Mouse (Mus musculus) v-Abl transformed pro-B cells (cell line): ENCODE results near the gene H2-Aa.

Experiments used
- in situ Hi-C, 2 experiments: fragments of 400-800 bp; cut with MboI; formaldehyde crosslinking; loops; one replicate each; pipeline ENCODE4 v1.15.1; 2025; ENCODE audit not compliant: unreplicated experiment in 2 of 2

H2-Aa gene

DNA sequence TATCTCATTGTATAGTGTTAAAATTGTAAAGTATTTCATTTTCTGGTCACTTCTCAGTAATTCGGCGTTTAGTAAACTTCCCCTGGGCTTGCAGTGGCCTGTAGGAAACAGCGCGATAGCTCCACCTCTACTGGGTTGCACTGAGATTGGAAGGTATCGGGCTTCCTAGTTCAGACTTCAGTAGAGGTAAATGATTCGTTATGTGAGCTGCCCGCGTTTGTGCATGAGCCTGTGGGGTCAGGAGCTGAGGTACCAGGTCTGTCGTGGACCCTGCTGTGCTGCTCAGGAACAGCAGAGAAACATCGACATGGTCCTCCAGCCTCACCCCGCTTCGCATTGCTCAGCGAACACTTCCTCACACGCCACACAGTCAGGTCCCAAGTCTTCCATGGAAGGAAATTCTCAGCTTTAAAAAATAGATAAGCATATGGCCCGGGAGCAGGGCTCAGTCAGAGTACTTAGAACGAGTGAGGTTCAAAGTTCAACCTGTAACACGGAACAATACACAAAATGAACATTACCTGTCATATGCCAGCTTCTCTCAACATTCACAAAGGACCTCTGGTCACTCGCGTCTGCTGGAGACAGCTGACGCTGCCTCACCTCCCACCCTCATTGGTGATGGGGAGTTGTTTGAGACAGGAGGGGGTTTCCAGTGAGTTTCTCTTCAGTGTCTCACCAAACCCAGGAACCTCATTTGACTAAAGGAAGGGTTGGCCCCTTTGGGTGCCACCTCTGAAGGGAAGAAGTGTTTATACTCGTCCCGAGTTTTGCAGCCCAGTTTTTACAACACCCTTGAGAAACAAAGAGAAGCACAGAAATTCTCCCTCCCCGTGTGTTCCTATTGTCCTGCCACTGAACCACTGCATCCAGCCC is 13.3 kb upstream of the H2-Aa start:
- in situ Hi-C loops: no loop called here

- in situ Hi-C loops: no loop called here
Measured at GRCm38 (mm10) chr17:34300071-34300470, 12.4 kb upstream of the H2-Aa start.

- in situ Hi-C loops: no loop called here
Measured at GRCm38 (mm10) chr17:34299356-34299755, 11.7 kb upstream of the H2-Aa start.

DNA sequence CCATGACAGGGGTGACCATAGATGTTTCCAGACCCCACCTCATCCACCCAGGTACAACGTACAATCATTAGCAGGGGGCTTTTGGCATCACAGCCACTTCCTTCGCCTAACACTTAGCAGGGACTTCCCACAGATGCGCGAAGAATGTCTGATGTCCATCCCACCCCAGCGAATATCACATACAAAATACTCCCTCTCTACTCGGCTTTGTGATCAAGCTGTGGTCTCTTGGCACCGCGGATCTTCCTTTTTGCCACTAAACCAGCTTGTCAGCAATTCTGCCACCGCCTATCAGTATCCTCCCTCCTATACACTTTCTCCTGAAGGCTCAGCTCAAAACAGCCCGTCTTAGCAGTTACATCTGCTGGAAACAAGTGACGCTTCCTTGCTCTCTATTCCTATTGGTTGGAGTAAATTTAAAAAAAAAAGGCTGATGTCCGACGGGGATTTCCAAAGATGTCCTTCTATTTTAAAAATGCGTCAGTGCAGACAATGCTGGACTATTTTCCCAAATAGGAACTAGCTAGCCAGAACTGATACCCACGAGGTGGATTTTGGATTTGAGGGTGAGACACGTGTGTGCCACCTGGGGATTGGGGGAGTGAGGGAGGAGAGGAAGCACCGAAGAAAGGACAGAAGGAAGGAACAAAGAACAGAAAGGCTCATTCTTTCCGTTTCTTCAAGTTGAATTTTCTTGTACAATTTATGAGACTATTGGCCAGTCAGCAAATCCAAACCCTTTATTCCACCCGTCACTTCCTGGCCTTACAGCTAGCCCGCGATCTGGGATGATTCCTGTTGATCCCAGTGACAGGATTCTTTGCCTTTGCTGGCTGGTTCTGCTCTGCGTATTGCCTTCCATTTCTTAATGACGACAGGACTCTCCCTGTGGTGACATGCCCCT is 8.5 kb upstream of the H2-Aa start:
- in situ Hi-C loops: no loop called here

- in situ Hi-C loops: no loop called here
Measured at GRCm38 (mm10) chr17:34295307-34295706, 7.7 kb upstream of the H2-Aa start.

DNA sequence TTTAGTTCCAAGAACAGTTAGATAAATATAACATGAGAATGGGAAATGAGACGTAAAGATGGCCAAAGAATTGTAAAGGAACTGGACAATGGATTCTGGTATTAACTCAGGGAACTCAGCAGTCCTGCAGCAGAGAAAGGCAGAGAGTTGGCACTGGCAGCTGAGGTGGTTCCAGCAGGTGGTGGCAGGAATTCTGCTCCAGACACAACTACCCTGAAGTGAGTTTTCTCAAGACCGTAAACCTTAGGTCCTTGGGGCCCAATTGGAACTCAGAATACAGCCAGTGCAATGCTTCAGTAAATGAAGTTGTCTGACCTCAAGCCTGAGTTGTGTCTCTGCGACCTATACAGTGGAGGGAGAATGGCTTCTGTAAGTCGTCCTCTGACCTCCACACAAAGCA is 6.6 kb upstream of the H2-Aa start:
- in situ Hi-C loops: no loop called here

DNA sequence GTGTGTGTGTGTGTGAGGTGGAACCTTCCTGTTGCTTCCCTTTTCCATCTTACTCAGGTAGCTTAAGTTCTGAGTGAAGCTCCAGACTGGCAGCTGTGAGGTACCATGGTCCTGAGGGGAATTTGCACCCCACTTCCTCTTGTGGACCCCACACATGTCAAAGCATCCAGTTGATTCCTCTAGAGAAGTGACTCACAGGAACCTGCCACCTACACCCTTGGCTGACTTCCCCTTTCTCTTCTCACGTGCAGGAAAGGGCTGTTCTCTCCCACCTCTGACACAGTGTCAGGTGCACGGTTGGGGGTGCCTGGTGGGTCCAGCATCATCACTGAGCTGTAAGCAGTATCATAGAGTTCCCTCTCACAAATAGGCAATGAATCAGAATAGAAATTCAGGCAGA is 5.9 kb upstream of the H2-Aa start:
- in situ Hi-C loops: no loop called here

- in situ Hi-C loops: no loop called here
Measured at GRCm38 (mm10) chr17:34292570-34292969, 4.9 kb upstream of the H2-Aa start.

DNA sequence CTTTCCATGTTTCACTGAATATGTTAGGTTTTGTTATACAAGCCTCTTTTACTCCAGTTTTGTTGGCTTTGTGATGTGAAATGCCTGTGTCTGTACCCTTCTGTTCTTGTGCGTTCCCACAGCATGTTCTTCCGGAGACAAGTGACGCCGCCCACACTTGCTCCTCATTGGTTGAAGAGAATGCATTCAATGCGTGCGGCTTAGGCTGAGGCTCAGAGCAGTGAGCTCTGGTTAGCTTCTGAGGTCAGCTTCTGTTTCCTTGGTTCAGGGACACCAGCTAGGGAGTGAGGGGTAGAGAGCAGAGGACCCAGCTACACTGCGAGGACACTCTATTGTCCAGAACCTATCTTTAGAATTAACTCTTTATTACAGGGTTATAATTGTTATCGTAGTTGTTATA is 4.0 kb upstream of the H2-Aa start:
- in situ Hi-C loops: no loop called here

- in situ Hi-C loops: no loop called here
Measured at GRCm38 (mm10) chr17:34288131-34288530, 508 bp upstream of the H2-Aa start.

DNA sequence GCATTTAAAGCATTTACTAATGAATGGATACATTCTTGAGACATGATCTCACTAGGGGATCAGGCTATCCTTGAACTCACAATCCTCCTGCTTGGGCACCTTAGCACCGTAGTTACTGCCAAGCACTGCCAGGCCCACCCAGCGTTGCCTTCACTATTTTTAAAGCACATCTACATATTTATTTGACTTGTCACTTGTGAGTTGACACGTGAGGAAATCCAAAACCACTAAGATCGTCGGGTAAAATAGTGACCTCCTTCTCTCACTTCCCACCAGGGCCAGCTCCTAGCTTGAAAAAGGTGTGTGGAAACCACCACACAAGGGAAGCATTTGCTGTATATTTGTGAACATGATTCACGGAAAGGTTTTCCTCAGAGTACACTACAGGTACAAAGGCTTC is 624 bp downstream of the H2-Aa start:
- in situ Hi-C loops: no loop called here

GRCm38 (mm10) chr17:34286501-34286900 is 1.1 kb downstream of the H2-Aa start:
- in situ Hi-C loops: no loop called here

- in situ Hi-C loops: no loop called here
Measured at GRCm38 (mm10) chr17:34285848-34286247, 1.8 kb downstream of the H2-Aa start.

GRCm38 (mm10) chr17:34285371-34285770 is 2.3 kb downstream of the H2-Aa start:
- in situ Hi-C loops: no loop called here

DNA sequence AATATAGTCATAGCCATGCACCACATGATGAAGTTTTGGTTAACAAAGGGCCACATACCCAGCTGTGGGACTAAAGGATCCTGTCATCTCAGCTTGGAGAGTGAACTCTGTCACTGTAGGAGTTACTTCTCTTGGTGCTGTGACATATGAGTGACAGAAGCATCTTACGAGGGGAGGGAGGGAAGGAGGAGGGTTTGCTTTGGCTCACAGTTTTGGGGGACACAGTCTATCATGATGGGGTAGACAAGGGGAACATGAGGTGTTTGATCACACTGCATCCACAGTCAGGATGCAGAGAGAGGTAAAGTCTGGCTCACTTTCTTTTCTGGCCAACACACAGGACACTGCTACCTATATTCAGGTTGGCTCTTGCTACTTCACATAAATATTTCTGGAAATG is 5.8 kb downstream of the H2-Aa start:
- in situ Hi-C loops: no loop called here

DNA sequence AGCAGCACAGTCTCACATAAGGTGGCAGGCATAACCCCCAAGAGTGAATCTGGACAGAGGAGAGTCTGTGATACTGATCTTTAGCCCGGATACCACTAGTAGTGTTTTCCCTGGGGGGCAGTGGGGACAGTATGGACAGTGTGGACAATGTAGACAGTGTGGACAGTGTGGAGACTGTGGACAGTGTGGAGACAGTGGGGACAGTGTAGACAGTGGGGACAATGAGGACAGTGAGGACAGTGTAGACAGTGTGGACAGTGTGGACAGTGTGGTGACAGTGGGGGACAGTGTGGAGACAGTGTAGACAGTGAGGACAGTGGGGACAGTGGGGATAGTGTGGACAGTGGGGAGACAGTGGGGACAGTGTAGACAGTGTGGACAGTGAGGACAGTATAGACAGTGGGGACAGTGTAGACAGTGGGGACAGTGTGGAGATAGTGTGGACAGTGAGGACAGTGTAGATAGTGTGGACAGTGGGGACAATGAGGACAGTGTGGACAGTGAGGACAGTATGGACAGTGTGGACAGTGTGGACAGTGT is 7.1 kb downstream of the H2-Aa start:
- in situ Hi-C loops: no loop called here

DNA sequence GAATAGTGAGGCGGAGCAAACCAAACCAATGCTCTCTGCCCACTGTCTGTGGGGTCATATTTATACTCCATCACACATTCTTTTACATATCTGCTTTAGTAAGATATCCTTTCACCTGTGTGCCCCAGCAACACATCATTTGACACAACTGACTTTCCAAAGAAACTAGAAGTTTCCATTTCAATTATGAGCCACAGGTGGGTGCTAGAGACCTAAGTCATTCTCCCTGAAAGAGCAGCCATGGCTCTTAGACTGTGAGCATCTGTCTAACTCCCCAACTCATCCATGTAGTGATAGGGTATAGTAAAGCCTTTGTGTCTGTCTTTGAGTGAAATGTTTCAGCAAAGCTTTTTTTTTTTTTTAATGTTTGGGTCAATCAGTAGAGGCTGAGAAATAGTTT is 15.5 kb downstream of the H2-Aa start:
- in situ Hi-C loops: no loop called here

GRCm38 (mm10) chr17:34270940-34271339 is 16.7 kb downstream of the H2-Aa start:
- in situ Hi-C loops: no loop called here

GRCm38 (mm10) chr17:34270230-34270629 is 17.4 kb downstream of the H2-Aa start:
- in situ Hi-C loops: no loop called here

DNA sequence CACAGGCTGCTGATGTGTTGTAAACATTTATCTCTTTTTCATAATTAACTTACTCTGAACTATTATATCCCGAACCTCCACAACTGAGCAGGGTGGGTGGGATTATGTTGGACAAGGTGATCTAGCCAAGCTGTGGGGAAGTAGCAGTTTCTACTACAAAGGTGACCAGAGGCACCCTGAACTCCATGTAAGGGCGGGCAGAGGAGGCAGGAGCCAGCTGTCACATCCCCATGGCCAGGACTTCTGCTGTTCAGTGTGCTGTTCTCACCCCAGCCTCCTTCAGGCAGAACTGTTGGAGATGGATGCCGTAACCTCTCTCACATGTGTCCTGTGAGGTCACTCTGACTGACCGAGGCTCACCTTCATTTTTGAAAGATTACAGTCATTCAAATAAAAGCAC is 17.8 kb downstream of the H2-Aa start:
- in situ Hi-C loops: no loop called here

DNA sequence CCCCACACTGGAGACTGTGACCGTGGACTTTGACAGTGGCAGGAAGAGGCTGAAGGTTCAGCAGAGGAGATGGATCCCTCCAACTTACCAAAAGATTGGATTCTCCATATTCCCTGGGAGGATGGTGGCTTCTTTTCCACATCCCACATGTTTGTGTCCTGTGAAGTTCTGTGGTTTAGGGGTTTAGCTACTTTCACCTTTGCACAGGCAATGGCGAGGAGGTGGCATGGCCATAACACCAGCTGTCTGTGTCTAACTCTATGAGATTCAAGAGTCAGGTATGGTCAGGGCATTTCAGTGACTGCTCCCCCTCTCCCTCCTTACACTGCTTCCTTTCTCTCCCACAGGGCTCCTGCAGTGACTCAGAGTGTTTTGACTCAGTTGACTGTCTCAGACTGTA is 18.9 kb downstream of the H2-Aa start:
- in situ Hi-C loops: no loop called here
